Mouse (Mus musculus) embryonic facial prominence, embryonic 14.5 days (tissue): ENCODE results near the gene Ppp1r1b. TPM values are rescaled to one million over a fixed set of nuclear protein-coding genes. Genes with fewer than 3 reads are reported as not detected.

ENCODE experiments used
- ATAC-seq: fragments of 200-750 bp; cut with Nextera tagmentation; 2 replicates; pipeline ENCODE4 v1.8.0; 2017; ENCODE audit warnings: low read depth, moderate number of reproducible peaks, moderate TSS enrichment
- DNase-seq: peaks from one replicate; pipeline ENCODE4 v3.0.0-alpha.2; 2015; ENCODE audit warnings: low spot score
- H3K27ac ChIP-seq: fragments of 300-500 bp; sonication (generic); replicated peaks from 2 replicates; pipeline ENCODE4 v1.5.1; 2014; ENCODE audit warnings: low read depth, mild to moderate bottlenecking, low read length, moderate library complexity
- H3K27me3 ChIP-seq: fragments of 300-500 bp; sonication (generic); replicated peaks from 2 replicates; pipeline ENCODE4 v1.6.1; 2014; ENCODE audit warnings: low read length; ENCODE audit not compliant: control insufficient read depth, insufficient read depth
- H3K36me3 ChIP-seq: fragments of 300-500 bp; sonication (generic); 2 replicates; pipeline ENCODE4 v1.6.1; 2014; ENCODE audit warnings: low read length, mixed read lengths; ENCODE audit not compliant: control insufficient read depth, insufficient read depth
- H3K4me1 ChIP-seq: fragments of 300-500 bp; sonication (generic); 2 replicates; pipeline ENCODE4 v1.6.1; 2014; ENCODE audit warnings: antibody characterized with exemption, low read length; ENCODE audit not compliant: control insufficient read depth, insufficient read depth
- H3K4me2 ChIP-seq: fragments of 300-500 bp; sonication (generic); 2 replicates; pipeline ENCODE4 v1.6.1; 2014; ENCODE audit warnings: low read depth, mild to moderate bottlenecking, low read length, moderate library complexity, mixed read lengths
- H3K4me3 ChIP-seq: fragments of 300-500 bp; sonication (generic); 2 replicates; pipeline ENCODE4 v1.5.1; 2014; ENCODE audit warnings: low read depth, mild to moderate bottlenecking, low read length
- H3K9ac ChIP-seq: fragments of 300-500 bp; sonication (generic); 2 replicates; pipeline ENCODE4 v1.6.1; 2014; ENCODE audit warnings: low read depth, mild to moderate bottlenecking, low read length, moderate library complexity, mixed read lengths
- H3K9me3 ChIP-seq: fragments of 300-500 bp; sonication (generic); 2 replicates; pipeline ENCODE4 v1.6.1; 2016; ENCODE audit warnings: low read length; ENCODE audit not compliant: control insufficient read depth
- WGBS: fragments of 180-500 bp; shearing (Covaris S2); extraction: QIAGEN DNeasy Blood & Tissue Kit; methylation state at CpG from one replicate; pipeline ENCODE4 v1.1.7; 2014; 5-methylcytosine and 5-hydroxymethylcytosine counted together
- polyA plus RNA-seq: library from polyadenylated mRNA; unstranded; fragments of >200 nt; fragmentation: Nextera tagmentation; extraction: Ambion mirVana; gene quantifications from 2 replicates; pipeline ENCODE4 v1.2.1, GENCODE M21; 2014

Ppp1r1b gene
- polyA plus RNA-seq, 1 experiment from 2014 or later = 4.1 TPM

DNA sequence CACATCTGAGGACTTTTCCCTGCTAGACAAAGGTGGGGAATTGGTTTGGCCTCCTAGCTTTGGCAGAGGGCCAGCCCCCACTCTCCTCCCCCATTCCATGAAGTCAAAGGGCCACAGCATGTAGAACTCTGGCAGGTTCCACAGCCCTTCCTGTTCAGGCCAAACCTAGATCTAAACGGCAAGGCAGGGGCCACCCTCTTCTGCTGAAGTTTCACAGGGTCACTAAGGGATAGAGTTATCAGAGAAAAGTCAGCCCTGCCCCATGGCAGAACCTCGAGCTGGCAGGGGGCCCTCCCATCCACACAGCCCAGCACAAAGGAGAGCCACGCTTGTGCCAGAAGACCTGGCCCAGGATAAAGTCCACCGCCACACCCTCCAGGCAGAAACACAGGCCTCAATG lies 46.8 kb downstream of the Ppp1r1b start:
- DNase-seq (no peak), ATAC-seq (no peak)
- H3K27ac ChIP-seq = 0 out of 2 replicates have a peak overlapping the region, but pooled peaks have one; percentile 15
- no peak overlapping the region for H3K4me3 ChIP-seq
- no peak overlapping the region for H3K4me2 ChIP-seq
- H3K27me3 ChIP-seq = peaks cover 5% of the 10 kb centered on the region; the same call in 1 of the 2 replicates
- no peaks in the 10 kb centered on the region for H3K36me3 ChIP-seq
- WGBS = 41% methylated on average over 4 of the region's 4 CpGs
- H3K4me1 ChIP-seq = peaks cover 15% of the 10 kb centered on the region; the same call in 1 of the 2 replicates
- H3K9ac ChIP-seq = no peak overlapping the region
- H3K9me3 ChIP-seq = no peaks in the 10 kb centered on the region

DNA sequence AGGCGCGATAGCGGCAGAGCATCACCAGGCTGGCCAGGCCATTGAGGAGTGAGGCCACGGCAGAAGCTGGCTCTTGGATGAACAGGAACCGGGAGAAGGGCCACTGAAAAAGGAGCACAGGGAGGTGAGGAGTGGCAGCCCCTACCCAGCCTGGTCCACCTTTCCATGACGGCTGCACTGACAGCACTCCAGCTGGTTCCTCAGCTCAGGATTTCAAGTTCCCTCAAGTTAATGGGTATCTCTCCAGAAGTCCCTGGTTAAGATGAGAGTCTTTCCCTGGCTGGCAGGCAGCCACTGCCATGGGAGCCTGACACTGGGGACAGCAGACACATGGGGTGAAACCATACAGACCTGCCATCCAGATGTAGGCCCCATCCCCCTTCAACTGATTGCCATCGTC lies 49.7 kb downstream of the Ppp1r1b start:
- no peak overlapping the region for H3K4me3 ChIP-seq
- H3K27me3 ChIP-seq = peaks cover 2% of the 10 kb centered on the region; the same call in 1 of the 2 replicates
- WGBS = 88% methylated on average over 7 of the region's 7 CpGs
- DNase-seq (no peak), ATAC-seq (no peak)
- H3K36me3 ChIP-seq = no peaks in the 10 kb centered on the region
- no peak overlapping the region for H3K27ac ChIP-seq
- no peaks in the 10 kb centered on the region for H3K9me3 ChIP-seq
- no peak overlapping the region for H3K4me2 ChIP-seq
- peaks cover 17% of the 10 kb centered on the region; the same call in 1 of the 2 replicates for H3K4me1 ChIP-seq
- H3K9ac ChIP-seq = no peak overlapping the region

DNA sequence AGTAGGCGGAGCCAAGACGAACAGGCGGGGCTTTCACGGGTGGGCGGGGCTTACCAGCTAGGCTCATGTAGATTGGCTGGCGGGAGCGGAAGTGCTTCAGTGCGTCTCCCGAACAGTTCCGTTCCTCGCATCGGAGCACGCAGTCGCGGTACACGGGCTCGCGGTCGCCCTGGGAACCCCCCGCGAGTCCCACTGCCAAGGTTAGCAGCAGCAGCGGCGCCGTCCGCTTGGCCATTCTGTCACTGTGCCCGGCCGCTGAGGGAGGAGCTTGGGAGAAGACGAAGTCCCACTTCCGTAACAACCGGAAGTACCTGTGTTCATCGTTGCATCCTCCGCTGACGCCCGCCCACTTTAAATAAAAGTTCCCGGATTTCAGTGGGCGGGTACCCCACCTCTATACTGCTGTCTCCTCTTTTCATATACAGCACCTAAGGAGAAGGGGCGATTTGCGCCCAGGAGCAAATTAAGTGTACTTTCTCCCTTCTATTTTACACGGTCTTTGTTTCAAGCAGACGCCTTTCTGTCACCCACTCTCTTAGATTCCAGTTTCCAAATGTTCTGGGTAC lies 52.0 kb downstream of the Ppp1r1b start, which contains the start of gene Pgap3:
TSS of gene Pgap3 (minus strand) at position 330 of the 566 bp plus-strand sequence.
- Histone ChIP-seq H3K4me3 (peak within 1 kb of the TSS; percentile 73), H3K4me1 (peaks cover 5% of the 10 kb centered on the region; the same call in 1 of the 2 replicates), H3K4me2 (peak within 1 kb of the TSS; percentile 80), H3K36me3 (no peaks in the 10 kb centered on the region), H3K9me3 (no peaks in the 10 kb centered on the region), H3K27ac (peak within 1 kb of the TSS; percentile 96), H3K27me3 (peaks cover 3% of the 10 kb centered on the region; the same call in 1 of the 2 replicates), H3K9ac (peak within 1 kb of the TSS; percentile 73)
- WGBS = under 1% methylated on average over 36 of the region's 40 CpGs
- DNase-seq = peak; percentile 97
- ATAC-seq = peak; percentile 94

GRCm38 (mm10) chr11:98400816-98401215 lies 52.6 kb downstream of the Ppp1r1b start:
- Histone ChIP-seq H3K4me1 (peaks cover 5% of the 10 kb centered on the region; the same call in 1 of the 2 replicates), H3K27me3 (peaks cover 3% of the 10 kb centered on the region; the same call in 1 of the 2 replicates), H3K4me3 (peak overlapping the region; percentile 73), H3K9ac (peak overlapping the region; percentile 73), H3K9me3 (no peaks in the 10 kb centered on the region), H3K4me2 (peak overlapping the region; percentile 80), H3K36me3 (no peaks in the 10 kb centered on the region), H3K27ac (peak overlapping the region; percentile 96)
- DNase-seq (no peak), ATAC-seq (no peak)
- WGBS = 57% methylated on average over 3 of the region's 3 CpGs

DNA sequence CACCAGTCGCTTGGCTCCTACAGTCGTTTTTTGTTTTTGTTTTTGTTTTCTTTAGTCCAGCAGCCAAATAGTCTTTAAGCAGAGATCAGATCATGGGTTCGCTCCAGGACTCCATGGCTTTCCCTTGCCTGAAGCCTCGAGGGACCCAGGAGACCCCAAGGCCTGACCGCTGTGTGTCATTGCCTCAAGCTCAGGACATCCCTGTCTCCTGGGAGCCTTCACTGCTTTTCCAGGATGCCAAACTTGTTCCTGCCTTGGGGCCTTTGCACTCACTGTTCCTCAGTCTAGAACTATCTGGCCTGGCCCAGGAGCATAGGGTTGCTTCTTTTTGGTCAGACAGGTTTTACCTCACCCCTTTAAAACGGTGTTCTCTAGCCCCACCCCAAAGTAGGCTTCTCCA lies 58.4 kb downstream of the Ppp1r1b start:
- no peak overlapping the region for H3K27ac ChIP-seq
- no peaks in the 10 kb centered on the region for H3K9me3 ChIP-seq
- DNase-seq (no peak), ATAC-seq (no peak)
- no peak overlapping the region for H3K9ac ChIP-seq
- H3K36me3 ChIP-seq = no peaks in the 10 kb centered on the region
- WGBS = 60% methylated on average over 6 of the region's 6 CpGs
- peaks cover 3% of the 10 kb centered on the region; the same call in 1 of the 2 replicates for H3K27me3 ChIP-seq
- H3K4me1 ChIP-seq = peaks cover 10% of the 10 kb centered on the region
- H3K4me3 ChIP-seq = no peak overlapping the region
- no peak overlapping the region for H3K4me2 ChIP-seq

Other genes with a start within 250 kb of the Ppp1r1b start
- 10.1 and 17.6 TPM in 2 replicates for gene Fbxl20, start 198.0 kb upstream of the Ppp1r1b start, polyA plus RNA-seq
- gene Med1, start 155.1 kb upstream of the Ppp1r1b start, polyA plus RNA-seq = 46.6 and 51.0 TPM in 2 replicates
- 9.8 and 11.1 TPM in 2 replicates for gene Cdk12, start 145.3 kb upstream of the Ppp1r1b start, polyA plus RNA-seq
- 0.10 TPM in 1 of 2 replicates, not detected in the other for gene Neurod2, start 18.8 kb upstream of the Ppp1r1b start, polyA plus RNA-seq
- gene Stard3, start 10.0 kb downstream of the Ppp1r1b start, polyA plus RNA-seq = 31.0 and 32.8 TPM in 2 replicates
- 22.8 and 27.7 TPM in 2 replicates for gene Tcap, start 35.4 kb downstream of the Ppp1r1b start, polyA plus RNA-seq
- gene Pnmt, start 38.0 kb downstream of the Ppp1r1b start, polyA plus RNA-seq = 0.49 and 0.59 TPM in 2 replicates
- gene Pgap3, start 52.1 kb downstream of the Ppp1r1b start, polyA plus RNA-seq = 9.3 and 10.5 TPM in 2 replicates
- gene Erbb2, start 64.1 kb downstream of the Ppp1r1b start, polyA plus RNA-seq = 48.3 and 54.8 TPM in 2 replicates
- 92.4 and 102 TPM in 2 replicates for gene Mien1, start 90.6 kb downstream of the Ppp1r1b start, polyA plus RNA-seq
- 8.3 and 8.8 TPM in 2 replicates for gene Grb7, start 98.0 kb downstream of the Ppp1r1b start, polyA plus RNA-seq
- gene Ikzf3, start 197.6 kb downstream of the Ppp1r1b start, polyA plus RNA-seq = 0.18 and 0.21 TPM in 2 replicates
- gene Zpbp2, start 202.7 kb downstream of the Ppp1r1b start, polyA plus RNA-seq = 0.21 TPM in 1 of 2 replicates, not detected in the other
- 12.6 and 13.6 TPM in 2 replicates for gene Ormdl3, start 239.0 kb downstream of the Ppp1r1b start, polyA plus RNA-seq
- gene Lrrc3c, start 249.9 kb downstream of the Ppp1r1b start, polyA plus RNA-seq = not detected in 2 replicates